ENCODE assay signal across 10 mouse cellular contexts in the genomic region with DNA sequence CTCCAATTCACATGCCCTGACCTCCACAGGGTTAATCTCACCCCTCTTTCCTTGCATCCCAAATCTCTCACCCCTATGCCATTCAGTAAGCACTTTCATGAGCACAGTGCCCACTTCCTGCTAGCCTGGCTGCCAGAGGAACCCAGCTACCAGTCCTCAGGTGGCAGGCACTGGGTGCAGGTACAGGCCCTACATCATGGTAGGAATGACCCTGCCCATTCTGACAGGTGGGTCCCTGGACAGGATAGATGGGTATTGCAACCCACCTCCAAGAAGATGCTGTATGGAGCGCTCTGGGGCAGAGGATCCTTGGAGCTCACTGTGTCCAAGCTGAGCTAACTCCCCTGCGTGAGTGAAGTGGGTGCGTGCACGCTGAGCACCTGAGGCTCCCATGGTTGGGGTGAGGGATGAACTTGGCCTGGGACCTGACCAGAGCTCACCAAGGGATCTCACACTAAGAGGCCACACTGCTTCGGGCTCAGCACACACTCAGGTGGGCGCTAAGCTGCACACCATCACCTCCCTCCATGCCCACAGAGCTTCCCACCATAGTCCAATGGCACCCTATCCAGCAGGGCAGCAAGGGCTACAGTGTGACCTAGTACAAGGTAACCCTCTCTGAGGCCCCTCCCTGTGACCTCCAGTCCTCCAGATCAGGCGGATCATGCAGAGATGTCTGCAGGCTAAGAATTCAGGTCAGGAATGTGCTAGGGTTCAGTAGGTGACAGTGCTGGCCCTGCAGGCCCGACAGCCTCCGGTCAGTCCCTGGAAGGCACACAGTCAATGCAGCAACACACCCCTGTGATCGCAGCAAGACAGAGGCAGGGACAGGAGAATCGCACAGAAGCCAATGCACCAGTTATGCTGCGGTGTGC. TPM values are rescaled to one million over a fixed set of nuclear protein-coding genes. Genes with fewer than 3 reads are reported as not detected.
A peak's percentile ranks its signal among the peaks of the same experiment; 100 is the strongest.
DNase-seq lines count a peak whose midpoint lies in the region; ATAC-seq lines count a peak whose summit lies in the region.
"Had no signal": no experiment of that assay in that cellular context is flagged by ENCODE, and none has a peak within 500 bp of the region (broad histone marks: within the 10 kb centered on the region; RNA-seq: fewer than 3 reads in every experiment).

No protein-coding gene starts in this region.

- no peak overlapping the region for H3K9ac ChIP-seq in liver, embryonic 16.5 days (ENCODE audit: low read depth, low read length)
- H3K9ac ChIP-seq in liver, embryonic 11.5 days (ENCODE audit: low read depth, low read length): no peak overlapping the region
- H3K9ac ChIP-seq in hindbrain, embryonic 11.5 days (ENCODE audit: low read depth, low read length): no peak overlapping the region
- no peak overlapping the region for H3K9ac ChIP-seq in midbrain, embryonic 12.5 days (replicated peaks)

- H3K36me3 ChIP-seq in liver, embryonic 16.5 days (ENCODE audit: control insufficient read depth, insufficient read depth): no peaks in the 10 kb centered on the region
- H3K36me3 ChIP-seq in liver, embryonic 11.5 days (ENCODE audit: control insufficient read depth, insufficient read depth, low read length): no peaks in the 10 kb centered on the region
- H3K36me3 ChIP-seq in hindbrain, embryonic 11.5 days (ENCODE audit: control insufficient read depth, insufficient read depth, low read length): no peaks in the 10 kb centered on the region
- H3K36me3 ChIP-seq in midbrain, embryonic 12.5 days: 0 out of 2 replicates have a peak, but pooled peaks cover 15% of the 10 kb centered on the region

- no peak overlapping the region for H3K27ac ChIP-seq in liver, embryonic 16.5 days (ENCODE audit: low read length)
- no peak overlapping the region for H3K27ac ChIP-seq in liver, embryonic 11.5 days (ENCODE audit: low read depth, low read length)
- peak overlapping the region; percentile 93 for H3K27ac ChIP-seq in hindbrain, embryonic 11.5 days (ENCODE audit: low read depth, low read length)
- peak overlapping the region; percentile 97 for H3K27ac ChIP-seq in midbrain, embryonic 12.5 days (replicated peaks)

- DNase-seq in heart, adult 11 months: peak; percentile 93
- DNase-seq in heart, adult 9 months (ENCODE audit: low spot score in 2 of 2): no peak
- DNase-seq in liver, embryonic 11.5 days (ENCODE audit: low spot score): no peak
- no peak for DNase-seq in hindbrain, embryonic 11.5 days (ENCODE audit: low spot score)
- DNase-seq in ovary, postnatal 10 days (ENCODE audit: low spot score): no peak
- DNase-seq in urinary bladder, postnatal 4 days (ENCODE audit: low spot score in 2 of 2): no peak
- DNase-seq: right cerebral cortex, postnatal 25 days had no signal

- ATAC-seq in liver, embryonic 16.5 days (ENCODE audit: low read depth): peak; percentile 51
- no peak for ATAC-seq in liver, embryonic 11.5 days (replicated peaks; ENCODE audit: low FRiP score)
- no peak for ATAC-seq in hindbrain, embryonic 11.5 days (ENCODE audit: low FRiP score)
- no peak for ATAC-seq in midbrain, embryonic 12.5 days (ENCODE audit: low FRiP score, low read depth)
- ATAC-seq: Patski had no signal

- no peak overlapping the region for H3K4me3 ChIP-seq in liver, embryonic 16.5 days (ENCODE audit: low read depth, low read length)
- no peak overlapping the region for H3K4me3 ChIP-seq in liver, embryonic 11.5 days (ENCODE audit: low read depth, low read length)
- no peak overlapping the region for H3K4me3 ChIP-seq in hindbrain, embryonic 11.5 days (ENCODE audit: low read depth, low read length)
- H3K4me3 ChIP-seq in midbrain, embryonic 12.5 days: no peak overlapping the region

- peaks cover 19% of the 10 kb centered on the region for H3K4me1 ChIP-seq in liver, embryonic 16.5 days (ENCODE audit: control insufficient read depth, low read depth, low read length)
- H3K4me1 ChIP-seq in liver, embryonic 11.5 days (replicated peaks; ENCODE audit: control insufficient read depth, insufficient read depth, low read length): peaks cover 29% of the 10 kb centered on the region
- H3K4me1 ChIP-seq in hindbrain, embryonic 11.5 days (replicated peaks; ENCODE audit: control insufficient read depth, insufficient read depth, low read length): peaks cover 42% of the 10 kb centered on the region
- peaks cover 70% of the 10 kb centered on the region for H3K4me1 ChIP-seq in midbrain, embryonic 12.5 days

- H3K4me2 ChIP-seq in liver, embryonic 16.5 days (ENCODE audit: low read depth, low read length): no peak overlapping the region
- no peak overlapping the region for H3K4me2 ChIP-seq in liver, embryonic 11.5 days
- H3K4me2 ChIP-seq in hindbrain, embryonic 11.5 days (replicated peaks; ENCODE audit: low read depth, low read length): no peak overlapping the region; the same call in 1 of the 2 replicates
- no peak overlapping the region for H3K4me2 ChIP-seq in midbrain, embryonic 12.5 days (replicated peaks)

- H3K27me3 ChIP-seq in liver, embryonic 16.5 days (ENCODE audit: control insufficient read depth, insufficient read depth, low read depth, low read length): no peaks in the 10 kb centered on the region
- H3K27me3 ChIP-seq in liver, embryonic 11.5 days (replicated peaks; ENCODE audit: control insufficient read depth, insufficient read depth, low read length): no peaks in the 10 kb centered on the region
- H3K27me3 ChIP-seq in hindbrain, embryonic 11.5 days (ENCODE audit: control insufficient read depth, insufficient read depth, low read length): no peaks in the 10 kb centered on the region
- H3K27me3 ChIP-seq in midbrain, embryonic 12.5 days: no peaks in the 10 kb centered on the region
- H3K27me3 ChIP-seq: Patski had no signal

- 75% methylated on average over 12 of the region's 12 CpGs for WGBS in liver, embryonic 16.5 days (ENCODE audit: insufficient replicate concordance)
- 71% methylated on average over 12 of the region's 12 CpGs for WGBS in liver, embryonic 11.5 days
- WGBS in hindbrain, embryonic 11.5 days: 60% methylated on average over 12 of the region's 12 CpGs
- WGBS in midbrain, embryonic 12.5 days: 64% methylated on average over 12 of the region's 12 CpGs

- no peaks in the 10 kb centered on the region for H3K9me3 ChIP-seq in liver, embryonic 16.5 days (replicated peaks; ENCODE audit: control insufficient read depth, low read length)
- H3K9me3 ChIP-seq in liver, embryonic 11.5 days (ENCODE audit: control insufficient read depth, low read length): no peaks in the 10 kb centered on the region
- no peaks in the 10 kb centered on the region for H3K9me3 ChIP-seq in hindbrain, embryonic 11.5 days (ENCODE audit: control insufficient read depth, low read length)
- H3K9me3 ChIP-seq in midbrain, embryonic 12.5 days: no peaks in the 10 kb centered on the region

RNA-seq across cellular contexts. Expression of a gene that starts 39.9 kb away (rescaled TPM):
- 5.7 and 6.6 TPM in 2 replicates for polyA plus RNA-seq in liver, embryonic 16.5 days (2015; fragmentation: Nextera tagmentation; extraction: Ambion mirVana)
- 5.0 and 6.7 TPM in 2 replicates for polyA plus RNA-seq in liver, embryonic 11.5 days (2014; fragmentation: Nextera tagmentation; extraction: Ambion mirVana)
- polyA plus RNA-seq in hindbrain, embryonic 11.5 days (2014; fragmentation: Nextera tagmentation; extraction: Ambion mirVana): 13.8 and 14.5 TPM in 2 replicates
- polyA plus RNA-seq in midbrain, embryonic 12.5 days (2016; fragmentation: Nextera tagmentation; extraction: Ambion mirVana): 34.2 and 36.5 TPM in 2 replicates

Comparison
In these comparisons a context has a peak if more than half of its experiments do, and no peak if none do; other contexts are left out.
1. H3K27ac ChIP-seq: peak in hindbrain, embryonic 11.5 days (single experiment) and midbrain, embryonic 12.5 days (single experiment); none in liver, embryonic 16.5 days (single experiment) and liver, embryonic 11.5 days (single experiment).